Mouse (Mus musculus): ENCODE data around the gene Abr. TPM values are rescaled to one million over a fixed set of nuclear protein-coding genes. Genes with fewer than 3 reads are reported as not detected.

Gene Abr
- polyA plus RNA-seq, 1 experiment from 2014 or later = 39.2 TPM

- WGBS = 63% methylated on average over 12 of the region's 12 CpGs
- no peak for ATAC-seq (ENCODE audit: insufficient read depth)
- H3K4me3 ChIP-seq (ENCODE audit: low read depth, low read length) = no peak overlapping the region
These were observed 211.3 kb downstream of the Abr start for GRCm38 (mm10) chr11:76410826-76411225.

GRCm38 (mm10) chr11:76406702-76407583 lies 215.2 kb downstream of the Abr start, which contains the start of gene Timm22:
Timm22 (plus strand) TSS chr11:76406952.
- under 1% methylated on average over 46 of the region's 46 CpGs for WGBS
- ATAC-seq (ENCODE audit: insufficient read depth) (peak; percentile 97), DNase-seq (peak; percentile 100)
- H3K27me3 ChIP-seq (ENCODE audit: insufficient read depth, low read length) = no peaks in the 10 kb centered on the region
- peak within 1 kb of the TSS; percentile 84 for H3K4me2 ChIP-seq
- 0 out of 2 replicates have a peak, but pooled peaks cover 3% of the 10 kb centered on the region for H3K4me1 ChIP-seq (ENCODE audit: insufficient read depth)
- peaks cover 14% of the 10 kb centered on the region for H3K36me3 ChIP-seq (ENCODE audit: insufficient read depth)
- H3K27ac ChIP-seq (ENCODE audit: low read depth) = peak within 1 kb of the TSS; percentile 68
- no peaks in the 10 kb centered on the region for H3K9me3 ChIP-seq (ENCODE audit: low read depth, low read length)
- peak within 1 kb of the TSS; percentile 91 for H3K4me3 ChIP-seq (ENCODE audit: low read depth, low read length)
- H3K9ac ChIP-seq = peak within 1 kb of the TSS; percentile 92
- TF ChIP-seq CTCF (IDR thresholded peaks at IDR 0.05; ENCODE audit: low read depth) = peak; percentile 99

More at GRCm38 (mm10) chr11:76410826-76411225, 211.3 kb downstream of the Abr start:
- H3K4me2 ChIP-seq = no peak overlapping the region
- H3K9ac ChIP-seq = no peak overlapping the region
- H3K4me1 ChIP-seq (ENCODE audit: insufficient read depth) = 0 out of 2 replicates have a peak, but pooled peaks cover 3% of the 10 kb centered on the region
- no peaks in the 10 kb centered on the region for H3K9me3 ChIP-seq (ENCODE audit: low read depth, low read length)
- DNase-seq = peak; percentile 85
- H3K27ac ChIP-seq (ENCODE audit: low read depth) = no peak overlapping the region
- peaks cover 52% of the 10 kb centered on the region for H3K36me3 ChIP-seq (ENCODE audit: insufficient read depth)
- no peaks in the 10 kb centered on the region for H3K27me3 ChIP-seq (ENCODE audit: insufficient read depth, low read length)
- peak; percentile 81 for TF ChIP-seq CTCF (IDR thresholded peaks at IDR 0.05; ENCODE audit: low read depth)

GRCm38 (mm10) chr11:76405626-76406264 lies 216.4 kb downstream of the Abr start:
- no peak overlapping the region for H3K9ac ChIP-seq
- no peak for TF ChIP-seq CTCF (IDR thresholded peaks at IDR 0.05; ENCODE audit: low read depth)
- no peak for ATAC-seq (ENCODE audit: insufficient read depth)
- WGBS = 81% methylated on average over 5 of the region's 5 CpGs
- 0 out of 2 replicates have a peak, but pooled peaks cover 3% of the 10 kb centered on the region for H3K4me1 ChIP-seq (ENCODE audit: insufficient read depth)
- no peak overlapping the region for H3K27ac ChIP-seq (ENCODE audit: low read depth)
- no peaks in the 10 kb centered on the region for H3K27me3 ChIP-seq (ENCODE audit: insufficient read depth, low read length)
- H3K36me3 ChIP-seq (ENCODE audit: insufficient read depth) = peaks cover 5% of the 10 kb centered on the region; the same call in 1 of the 2 replicates
- no peaks in the 10 kb centered on the region for H3K9me3 ChIP-seq (ENCODE audit: low read depth, low read length)
- H3K4me3 ChIP-seq (ENCODE audit: low read depth, low read length) = no peak overlapping the region
- no peak overlapping the region for H3K4me2 ChIP-seq
- DNase-seq = no peak

- H3K27ac ChIP-seq (ENCODE audit: low read depth) = no peak overlapping the region
- no peak overlapping the region for H3K4me2 ChIP-seq
- H3K9me3 ChIP-seq (ENCODE audit: low read depth, low read length) = no peaks in the 10 kb centered on the region
- 55% methylated on average over 4 of the region's 4 CpGs for WGBS
- H3K4me1 ChIP-seq (ENCODE audit: insufficient read depth) = 0 out of 2 replicates have a peak, but pooled peaks cover 3% of the 10 kb centered on the region
- DNase-seq (no peak), ATAC-seq (ENCODE audit: insufficient read depth) (no peak)
- no peak overlapping the region for H3K4me3 ChIP-seq (ENCODE audit: low read depth, low read length)
- H3K9ac ChIP-seq = no peak overlapping the region
- no peak for TF ChIP-seq CTCF (IDR thresholded peaks at IDR 0.05; ENCODE audit: low read depth)
- H3K27me3 ChIP-seq (ENCODE audit: insufficient read depth, low read length) = no peaks in the 10 kb centered on the region
- peaks cover 5% of the 10 kb centered on the region; the same call in 1 of the 2 replicates for H3K36me3 ChIP-seq (ENCODE audit: insufficient read depth)
These were observed 217.0 kb downstream of the Abr start for GRCm38 (mm10) chr11:76405113-76405512.

- WGBS = 59% methylated on average over 10 of the region's 10 CpGs
- Histone ChIP-seq H3K4me2 (no peak overlapping the region), H3K9ac (no peak overlapping the region), H3K9me3 (ENCODE audit: low read depth, low read length) (no peaks in the 10 kb centered on the region), H3K27me3 (ENCODE audit: insufficient read depth, low read length) (no peaks in the 10 kb centered on the region), H3K27ac (ENCODE audit: low read depth) (no peak overlapping the region), H3K4me1 (ENCODE audit: insufficient read depth) (no peaks in the 10 kb centered on the region), H3K4me3 (ENCODE audit: low read depth, low read length) (no peak overlapping the region), H3K36me3 (ENCODE audit: insufficient read depth) (no peaks in the 10 kb centered on the region)
- DNase-seq (no peak), ATAC-seq (ENCODE audit: insufficient read depth) (no peak)
- TF ChIP-seq CTCF (IDR thresholded peaks at IDR 0.05; ENCODE audit: low read depth) = no peak
These were observed 220.7 kb downstream of the Abr start for GRCm38 (mm10) chr11:76401398-76401797.

GRCm38 (mm10) chr11:76399587-76400330 lies 222.4 kb downstream of the Abr start:
- Histone ChIP-seq H3K4me3 (ENCODE audit: low read depth, low read length) (peak overlapping the region; percentile 83), H3K9ac (peak overlapping the region; percentile 81), H3K9me3 (ENCODE audit: low read depth, low read length) (no peaks in the 10 kb centered on the region), H3K36me3 (ENCODE audit: insufficient read depth) (no peaks in the 10 kb centered on the region), H3K4me2 (peak overlapping the region; percentile 73), H3K27ac (ENCODE audit: low read depth) (peak overlapping the region; percentile 88), H3K4me1 (ENCODE audit: insufficient read depth) (no peaks in the 10 kb centered on the region), H3K27me3 (ENCODE audit: insufficient read depth, low read length) (no peaks in the 10 kb centered on the region)
- ATAC-seq (ENCODE audit: insufficient read depth) (peak; percentile 30; the same call in 1 of the 2 replicates), DNase-seq (peak; percentile 85)
- peak; percentile 69 for TF ChIP-seq CTCF (IDR thresholded peaks at IDR 0.05; ENCODE audit: low read depth)
- WGBS = 4% methylated on average over 11 of the region's 11 CpGs

Data from lung, embryonic 14.5 days (tissue).